Mouse (Mus musculus): ENCODE measurements around the gene B3galt1. TPM values are rescaled to one million over a fixed set of nuclear protein-coding genes. Genes with fewer than 3 reads are reported as not detected.

B3galt1 gene
- polyA plus RNA-seq, 1 experiment from 2014 or later, result 12.8 TPM

- no peaks in the 10 kb centered on the region for H3K9me3 ChIP-seq
- H3K4me1 ChIP-seq (replicated peaks), result no peaks in the 10 kb centered on the region
- H3K27ac ChIP-seq, result no peak overlapping the region
- no peak overlapping the region for H3K4me3 ChIP-seq
- 89% methylated on average over 7 of the region's 7 CpGs for WGBS
- H3K27me3 ChIP-seq (ENCODE audit: insufficient read depth, poor library complexity, severe bottlenecking), result no peaks in the 10 kb centered on the region
- H3K36me3 ChIP-seq, result no peaks in the 10 kb centered on the region
- no peak for DNase-seq (ENCODE audit: low spot score)
Observed at GRCm38 (mm10) chr2:67591831-67592629, 26.4 kb downstream of the B3galt1 start.

- no peak for DNase-seq (ENCODE audit: low spot score)
- Histone ChIP-seq H3K27ac (no peak overlapping the region), H3K36me3 (no peaks in the 10 kb centered on the region), H3K27me3 (ENCODE audit: insufficient read depth, poor library complexity, severe bottlenecking) (no peaks in the 10 kb centered on the region), H3K4me1 (replicated peaks) (no peaks in the 10 kb centered on the region), H3K9me3 (no peaks in the 10 kb centered on the region), H3K4me3 (no peak overlapping the region)
Observed at GRCm38 (mm10) chr2:67622902-67623301, 57.2 kb downstream of the B3galt1 start.

GRCm38 (mm10) chr2:67627667-67628066, 62.0 kb downstream of the B3galt1 start:
- H3K27me3 ChIP-seq (ENCODE audit: insufficient read depth, poor library complexity, severe bottlenecking), result no peaks in the 10 kb centered on the region
- WGBS, result 79% methylated on average over 3 of the region's 3 CpGs
- no peak for DNase-seq (ENCODE audit: low spot score)
- H3K36me3 ChIP-seq, result no peaks in the 10 kb centered on the region
- H3K27ac ChIP-seq, result no peak overlapping the region
- no peaks in the 10 kb centered on the region for H3K4me1 ChIP-seq (replicated peaks)
- no peaks in the 10 kb centered on the region for H3K9me3 ChIP-seq
- no peak overlapping the region for H3K4me3 ChIP-seq

- Histone ChIP-seq H3K27me3 (ENCODE audit: insufficient read depth, poor library complexity, severe bottlenecking) (no peaks in the 10 kb centered on the region), H3K9me3 (no peaks in the 10 kb centered on the region), H3K27ac (no peak overlapping the region), H3K36me3 (no peaks in the 10 kb centered on the region), H3K4me3 (no peak overlapping the region), H3K4me1 (replicated peaks) (no peaks in the 10 kb centered on the region)
- WGBS, result 88% methylated on average over 3 of the region's 3 CpGs
- DNase-seq (ENCODE audit: low spot score), result no peak
Observed at GRCm38 (mm10) chr2:67628289-67628688, 62.6 kb downstream of the B3galt1 start.

GRCm38 (mm10) chr2:67654847-67655246, 89.2 kb downstream of the B3galt1 start:
- 63% methylated on average over 3 of the region's 3 CpGs for WGBS
- Histone ChIP-seq H3K36me3 (no peaks in the 10 kb centered on the region), H3K27ac (no peak overlapping the region), H3K4me3 (no peak overlapping the region), H3K27me3 (ENCODE audit: insufficient read depth, poor library complexity, severe bottlenecking) (no peaks in the 10 kb centered on the region), H3K4me1 (replicated peaks) (no peaks in the 10 kb centered on the region), H3K9me3 (no peaks in the 10 kb centered on the region)
- no peak for DNase-seq (ENCODE audit: low spot score)

GRCm38 (mm10) chr2:67657372-67657771, 91.7 kb downstream of the B3galt1 start:
- Histone ChIP-seq H3K4me3 (no peak overlapping the region), H3K9me3 (no peaks in the 10 kb centered on the region), H3K36me3 (no peaks in the 10 kb centered on the region), H3K4me1 (replicated peaks) (no peaks in the 10 kb centered on the region), H3K27me3 (ENCODE audit: insufficient read depth, poor library complexity, severe bottlenecking) (no peaks in the 10 kb centered on the region), H3K27ac (no peak overlapping the region)
- WGBS, result 89% methylated on average over 4 of the region's 4 CpGs
- no peak for DNase-seq (ENCODE audit: low spot score)

GRCm38 (mm10) chr2:67658091-67658490, 92.4 kb downstream of the B3galt1 start:
- Histone ChIP-seq H3K4me3 (no peak overlapping the region), H3K9me3 (no peaks in the 10 kb centered on the region), H3K27me3 (ENCODE audit: insufficient read depth, poor library complexity, severe bottlenecking) (no peaks in the 10 kb centered on the region), H3K27ac (no peak overlapping the region), H3K4me1 (replicated peaks) (no peaks in the 10 kb centered on the region), H3K36me3 (no peaks in the 10 kb centered on the region)
- WGBS, result 90% methylated on average over 1 of the region's 1 CpGs
- DNase-seq (ENCODE audit: low spot score), result no peak

- 93% methylated on average over 2 of the region's 2 CpGs for WGBS
- no peaks in the 10 kb centered on the region for H3K9me3 ChIP-seq
- DNase-seq (ENCODE audit: low spot score), result no peak
- H3K4me3 ChIP-seq, result no peak overlapping the region
- H3K4me1 ChIP-seq (replicated peaks), result no peaks in the 10 kb centered on the region
- H3K27me3 ChIP-seq (ENCODE audit: insufficient read depth, poor library complexity, severe bottlenecking), result no peaks in the 10 kb centered on the region
- no peak overlapping the region for H3K27ac ChIP-seq
- H3K36me3 ChIP-seq, result no peaks in the 10 kb centered on the region
Observed at GRCm38 (mm10) chr2:67671721-67672120, 106.0 kb downstream of the B3galt1 start.

GRCm38 (mm10) chr2:67677697-67678096, 112.0 kb downstream of the B3galt1 start:
- H3K4me3 ChIP-seq, result no peak overlapping the region
- no peak for DNase-seq (ENCODE audit: low spot score)
- no peaks in the 10 kb centered on the region for H3K27me3 ChIP-seq (ENCODE audit: insufficient read depth, poor library complexity, severe bottlenecking)
- H3K9me3 ChIP-seq, result no peaks in the 10 kb centered on the region
- H3K4me1 ChIP-seq (replicated peaks), result no peaks in the 10 kb centered on the region
- H3K27ac ChIP-seq, result no peak overlapping the region
- 84% methylated on average over 4 of the region's 4 CpGs for WGBS
- H3K36me3 ChIP-seq, result no peaks in the 10 kb centered on the region

GRCm38 (mm10) chr2:67724249-67724648, 158.6 kb downstream of the B3galt1 start:
- H3K4me3 ChIP-seq, result no peak overlapping the region
- H3K27ac ChIP-seq, result no peak overlapping the region
- H3K9me3 ChIP-seq, result no peaks in the 10 kb centered on the region
- no peaks in the 10 kb centered on the region for H3K4me1 ChIP-seq (replicated peaks)
- H3K27me3 ChIP-seq (ENCODE audit: insufficient read depth, poor library complexity, severe bottlenecking), result no peaks in the 10 kb centered on the region
- no peak for DNase-seq (ENCODE audit: low spot score)
- H3K36me3 ChIP-seq, result no peaks in the 10 kb centered on the region
- 88% methylated on average over 5 of the region's 5 CpGs for WGBS

GRCm38 (mm10) chr2:67730771-67731170, 165.1 kb downstream of the B3galt1 start:
- DNase-seq (ENCODE audit: low spot score), result no peak
- no peaks in the 10 kb centered on the region for H3K27me3 ChIP-seq (ENCODE audit: insufficient read depth, poor library complexity, severe bottlenecking)

GRCm38 (mm10) chr2:67751585-67751984, 185.9 kb downstream of the B3galt1 start:
- Histone ChIP-seq H3K27me3 (ENCODE audit: insufficient read depth, poor library complexity, severe bottlenecking) (no peaks in the 10 kb centered on the region), H3K4me1 (replicated peaks) (no peaks in the 10 kb centered on the region), H3K36me3 (no peaks in the 10 kb centered on the region), H3K27ac (no peak overlapping the region), H3K9me3 (no peaks in the 10 kb centered on the region), H3K4me3 (no peak overlapping the region)
- 90% methylated on average over 3 of the region's 3 CpGs for WGBS
- DNase-seq (ENCODE audit: low spot score), result no peak

More at GRCm38 (mm10) chr2:67730771-67731170, 165.1 kb downstream of the B3galt1 start:
- no peaks in the 10 kb centered on the region for H3K36me3 ChIP-seq
- H3K4me1 ChIP-seq (replicated peaks), result no peaks in the 10 kb centered on the region
- no peak overlapping the region for H3K27ac ChIP-seq
- H3K4me3 ChIP-seq, result no peak overlapping the region
- no peaks in the 10 kb centered on the region for H3K9me3 ChIP-seq
- WGBS, result 81% methylated on average over 2 of the region's 2 CpGs

- DNase-seq (ENCODE audit: low spot score), result no peak
- no peak overlapping the region for H3K27ac ChIP-seq
- H3K4me1 ChIP-seq (replicated peaks), result no peaks in the 10 kb centered on the region
- no peaks in the 10 kb centered on the region for H3K36me3 ChIP-seq
- no peak overlapping the region for H3K4me3 ChIP-seq
- H3K27me3 ChIP-seq (ENCODE audit: insufficient read depth, poor library complexity, severe bottlenecking), result no peaks in the 10 kb centered on the region
- H3K9me3 ChIP-seq, result no peaks in the 10 kb centered on the region
- WGBS, result 79% methylated on average over 6 of the region's 6 CpGs
Observed at GRCm38 (mm10) chr2:67756507-67756906, 190.8 kb downstream of the B3galt1 start.

GRCm38 (mm10) chr2:67787536-67787935, 221.9 kb downstream of the B3galt1 start:
- 85% methylated on average over 3 of the region's 3 CpGs for WGBS
- no peaks in the 10 kb centered on the region for H3K36me3 ChIP-seq
- H3K4me3 ChIP-seq, result no peak overlapping the region
- no peak overlapping the region for H3K27ac ChIP-seq
- H3K9me3 ChIP-seq, result no peaks in the 10 kb centered on the region
- H3K4me1 ChIP-seq (replicated peaks), result no peaks in the 10 kb centered on the region
- DNase-seq (ENCODE audit: low spot score), result no peak
- no peaks in the 10 kb centered on the region for H3K27me3 ChIP-seq (ENCODE audit: insufficient read depth, poor library complexity, severe bottlenecking)

All from hindbrain, embryonic 10.5 days (tissue).